Mouse (Mus musculus): ENCODE measurements around the gene Pigw.
"Not testable (repeated sequence)": the region's sequence is repeated elsewhere in the genome, so short reads cannot be mapped to it uniquely, and the experiment has no call there.

Pigw gene

DNA sequence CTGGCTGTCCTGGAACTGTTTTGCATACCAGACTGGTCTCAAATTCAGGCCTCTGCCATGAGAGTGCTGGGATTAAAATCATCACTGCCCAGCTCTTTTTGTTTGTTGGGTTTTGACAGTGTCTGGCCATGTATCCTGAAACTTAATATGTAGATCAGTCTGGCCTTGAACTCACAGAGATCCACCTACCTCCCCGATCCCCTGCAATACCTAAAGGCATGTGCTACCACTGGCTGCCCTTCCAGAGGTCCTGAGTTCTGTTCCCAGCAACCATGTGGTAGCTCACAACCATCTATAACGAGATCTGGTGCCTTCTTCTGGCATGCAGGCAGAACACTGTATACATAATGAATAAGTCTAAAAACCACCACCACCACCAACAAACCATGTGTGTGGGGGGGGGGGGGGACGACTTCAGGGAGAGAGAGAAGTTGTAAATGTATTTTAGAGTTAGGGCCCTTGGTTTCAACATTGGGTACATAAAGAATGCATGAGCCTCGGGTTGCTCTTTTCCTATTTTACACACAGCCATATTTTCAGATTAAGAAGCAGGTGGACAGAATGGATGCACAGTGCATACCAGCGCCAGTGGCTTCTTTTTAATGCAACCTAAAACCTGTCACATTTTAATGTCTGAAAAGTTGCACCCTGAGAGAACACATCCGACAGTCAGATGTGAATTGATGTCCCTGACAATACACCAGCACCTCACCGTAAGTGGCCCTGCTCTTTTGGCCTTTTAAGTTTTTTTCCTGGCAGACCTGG lies 896 bp downstream of the Pigw start:
- DNase-seq, result no peak

- not testable (repeated sequence) for DNase-seq
These were observed 4.1 kb downstream of the Pigw start for GRCm38 (mm10) chr11:84876020-84876419.

DNA sequence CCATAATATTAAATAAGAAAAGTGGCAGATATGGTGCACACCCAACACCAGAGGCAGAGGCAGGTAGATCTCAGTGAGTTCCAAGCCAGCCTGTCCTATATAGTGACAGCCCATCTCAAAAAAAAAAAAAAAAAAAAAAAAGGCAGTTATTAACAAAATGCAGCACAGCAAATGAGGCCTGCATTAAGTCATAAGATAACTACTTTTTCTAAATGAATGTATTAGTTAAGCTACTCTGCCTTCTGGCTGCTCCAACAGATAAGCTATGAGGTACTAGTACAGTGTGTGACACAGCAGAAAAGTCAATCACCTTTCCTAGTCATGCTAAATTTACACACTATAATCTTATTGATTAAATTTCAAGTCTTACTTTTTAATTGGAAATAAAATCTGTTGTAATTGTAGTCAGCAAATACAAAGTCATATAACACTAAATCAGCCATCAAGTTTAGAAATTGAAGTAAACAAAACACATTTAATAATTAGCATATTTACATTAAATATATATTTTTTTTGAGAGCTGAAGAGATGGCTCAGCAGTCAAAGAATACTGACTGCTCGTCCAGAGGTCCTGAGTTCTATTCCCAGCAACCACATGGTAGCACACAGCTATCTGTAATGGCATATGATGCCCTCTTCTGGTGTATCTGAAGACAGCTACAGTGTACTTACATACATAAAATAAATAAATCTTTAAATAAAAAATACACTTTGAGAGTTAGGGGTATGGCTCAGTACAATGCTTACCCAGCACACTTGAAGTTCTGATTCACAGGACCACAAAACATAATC lies 6.8 kb downstream of the Pigw start:
- DNase-seq, result no peak

DNA sequence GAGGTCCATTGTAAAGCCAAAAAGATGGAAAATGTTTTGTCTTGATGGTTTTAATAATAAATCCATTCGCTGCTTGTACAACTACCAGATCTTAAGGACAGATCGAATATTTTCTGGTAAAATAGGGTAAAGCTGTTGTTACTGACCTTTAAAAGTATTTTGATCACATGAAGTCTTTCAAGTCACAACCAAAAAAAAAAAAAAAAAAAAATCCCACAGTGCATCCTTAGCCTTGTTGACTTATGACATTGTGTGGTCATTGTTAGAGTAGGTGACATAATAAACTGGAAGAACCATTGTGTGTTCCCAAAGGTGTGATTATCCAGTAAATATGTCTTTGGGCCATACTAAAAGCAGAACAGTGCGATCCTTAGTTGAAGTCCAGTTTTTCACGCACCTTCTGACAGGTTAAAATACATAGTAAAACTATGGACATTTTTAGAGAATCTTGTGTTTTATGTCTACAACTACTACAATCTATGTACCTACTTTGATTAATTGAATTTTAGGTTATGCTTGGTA lies 8.5 kb downstream of the Pigw start:
- no peak for DNase-seq

DNA sequence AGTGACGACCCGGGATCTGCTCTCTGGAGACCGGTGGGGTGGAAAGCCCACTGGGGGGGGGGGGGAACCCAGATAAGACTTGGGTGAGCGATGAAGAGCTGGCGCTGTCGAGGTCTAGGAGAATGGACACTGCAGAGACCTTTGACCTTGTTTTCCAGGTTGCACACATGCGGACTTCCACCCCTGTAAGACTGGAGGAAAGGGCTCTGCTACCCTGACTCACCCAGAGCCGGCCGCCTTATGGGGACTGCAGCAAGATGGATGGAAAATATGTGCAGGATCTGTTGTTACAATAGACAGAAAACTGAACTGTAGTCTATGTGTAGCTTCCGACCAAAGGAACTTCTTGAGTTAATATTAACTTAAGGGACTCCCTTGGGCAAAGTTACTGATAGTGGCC lies 9.0 kb downstream of the Pigw start:
- DNase-seq, result peak; percentile 70

- peak; percentile 94 for DNase-seq
These were observed 9.6 kb downstream of the Pigw start, which contains the start of gene Ggnbp2 for GRCm38 (mm10) chr11:84870337-84871043. TSS of gene Ggnbp2 (minus strand) at chr11:84870817.

GRCm38 (mm10) chr11:84869537-84870232 lies 10.4 kb downstream of the Pigw start:
- peak; percentile 97 for DNase-seq

DNA sequence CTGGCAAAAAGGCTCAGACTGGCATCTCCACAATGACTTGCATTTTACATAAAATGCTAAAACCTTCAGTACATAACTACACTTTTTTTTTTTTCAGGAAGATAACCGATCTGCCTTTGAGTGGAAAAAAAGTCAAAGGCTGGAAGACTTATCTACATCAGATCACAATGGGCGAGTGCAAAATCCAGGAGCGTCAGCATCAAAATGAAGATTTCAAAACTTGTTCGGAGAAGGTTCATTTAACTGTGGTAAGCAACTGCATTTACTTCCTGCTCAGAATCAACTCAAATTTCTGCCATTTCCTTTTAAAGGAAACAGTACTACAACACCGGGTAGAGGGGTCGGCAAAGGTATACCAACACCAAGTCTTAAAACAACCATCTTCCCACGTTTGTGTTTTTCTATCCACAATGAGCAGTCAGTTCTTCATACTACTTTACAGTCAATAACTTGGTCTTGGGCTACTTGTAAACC lies 11.3 kb downstream of the Pigw start:
- DNase-seq, result no peak

GRCm38 (mm10) chr11:84867586-84867985 lies 12.5 kb downstream of the Pigw start:
- DNase-seq, result no peak

GRCm38 (mm10) chr11:84865268-84865667 lies 14.8 kb downstream of the Pigw start:
- DNase-seq, result no peak

- DNase-seq, result no peak
These were observed 24.8 kb downstream of the Pigw start for GRCm38 (mm10) chr11:84855285-84855684.

GRCm38 (mm10) chr11:84847475-84848090 lies 32.5 kb downstream of the Pigw start:
- no peak for DNase-seq

DNA sequence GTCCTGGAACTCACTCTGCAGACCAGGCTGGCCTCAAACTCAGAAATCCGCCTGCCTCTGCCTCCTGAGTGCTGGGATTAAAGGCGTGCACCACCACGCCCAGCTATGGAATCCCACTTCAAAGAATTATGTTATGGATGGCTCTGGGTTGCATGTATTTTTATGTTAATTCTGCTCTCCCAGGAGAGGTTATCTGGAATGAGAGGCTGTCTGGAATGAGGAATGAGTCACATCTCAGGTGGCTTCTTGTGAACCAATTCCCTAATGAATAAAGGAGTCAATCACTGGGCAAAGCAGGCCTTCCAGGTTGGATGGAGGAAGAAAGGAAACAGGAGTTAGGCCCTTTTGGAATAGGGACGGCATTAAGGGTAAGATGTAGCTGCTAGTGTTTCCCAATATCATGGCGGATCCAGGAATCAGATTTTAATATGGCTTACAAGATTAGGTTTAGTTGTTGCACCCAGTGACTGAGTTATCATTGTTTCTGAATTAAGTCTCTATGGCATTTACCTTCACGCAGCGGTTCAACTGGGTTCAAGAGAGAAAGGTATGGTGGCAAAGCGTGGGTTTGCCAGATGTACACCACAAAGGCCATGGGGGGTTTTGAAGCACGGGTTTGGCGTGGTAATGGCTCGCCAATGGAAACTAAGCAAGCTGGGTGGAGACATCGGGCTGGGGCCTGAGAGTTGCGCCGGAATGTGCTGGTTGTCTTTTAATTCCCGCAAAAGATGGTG lies 33.2 kb downstream of the Pigw start:
- no peak for DNase-seq

- no peak for DNase-seq
These were observed 40.8 kb downstream of the Pigw start for GRCm38 (mm10) chr11:84839330-84839729.

GRCm38 (mm10) chr11:84829495-84829894 lies 50.6 kb downstream of the Pigw start:
- not testable (repeated sequence) for DNase-seq

GRCm38 (mm10) chr11:84828516-84829399 lies 51.3 kb downstream of the Pigw start, which contains the start of gene Dhrs11:
TSS of gene Dhrs11 (minus strand) at chr11:84828994.
- DNase-seq, result peak; percentile 93

DNA sequence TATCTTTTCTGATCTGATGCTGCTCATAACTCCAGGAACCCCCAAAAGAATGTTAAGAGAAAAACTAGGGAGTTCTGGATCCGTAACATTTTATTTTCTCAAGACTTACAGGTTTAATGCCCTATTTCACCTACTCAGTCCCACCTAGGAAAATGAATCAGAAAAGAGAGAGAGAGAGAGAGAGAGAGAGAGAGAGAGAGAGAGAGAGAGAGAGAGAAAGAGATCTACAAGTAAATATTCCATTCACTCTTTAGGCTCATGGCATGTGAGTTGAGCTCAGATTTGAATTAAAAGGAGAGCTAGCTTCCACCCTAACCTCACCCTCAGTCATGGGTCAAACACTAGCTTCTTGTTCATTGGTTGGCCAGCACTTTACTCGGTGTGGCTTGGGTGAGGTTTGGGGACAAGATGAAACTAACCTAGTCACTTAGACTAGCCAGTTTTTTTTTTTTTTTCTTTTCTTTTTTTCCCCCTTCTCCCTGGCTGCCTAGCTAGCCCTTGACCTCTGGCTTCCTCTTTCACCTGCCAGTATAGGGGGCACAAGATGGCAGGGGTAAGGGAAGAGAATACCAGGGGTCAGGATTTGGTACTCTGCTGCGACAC lies 52.1 kb downstream of the Pigw start:
- DNase-seq, result no peak

GRCm38 (mm10) chr11:84827492-84827891 lies 52.6 kb downstream of the Pigw start:
- DNase-seq, result no peak
